Mouse (Mus musculus) frontal cortex, postnatal 14 days (tissue): ENCODE data around the gene Klhdc8b.

ENCODE experiments used
- DNase-seq, 2 experiments: peaks; one replicate each; pipeline ENCODE4 v3.0.0; 2022; ENCODE audit warnings: low spot score in 2 of 2

Gene Klhdc8b

GRCm38 (mm10) chr9:108461181-108461631 lies at the start of gene Klhdc8b:
Gene Klhdc8b, minus strand, starts transcription at chr9:108461581.
- no peak for DNase-seq

- DNase-seq = no peak
Measured at GRCm38 (mm10) chr9:108508776-108509175, 47.4 kb upstream of the Klhdc8b start.

- DNase-seq = peak; percentile 91 to 94
Measured at GRCm38 (mm10) chr9:108507619-108508434, 46.4 kb upstream of the Klhdc8b start, which contains the start of gene Qars. Gene Qars, plus strand, starts transcription at chr9:108507706.

GRCm38 (mm10) chr9:108506901-108507300 lies 45.5 kb upstream of the Klhdc8b start:
- no peak for DNase-seq

- no peak for DNase-seq
Measured at GRCm38 (mm10) chr9:108499943-108500342, 38.6 kb upstream of the Klhdc8b start.

GRCm38 (mm10) chr9:108499231-108499630 lies 37.9 kb upstream of the Klhdc8b start:
- DNase-seq = no peak

- no peak for DNase-seq
Measured at GRCm38 (mm10) chr9:108494905-108495304, 33.5 kb upstream of the Klhdc8b start.

GRCm38 (mm10) chr9:108494146-108494825 lies 32.9 kb upstream of the Klhdc8b start:
- DNase-seq = no peak

GRCm38 (mm10) chr9:108493246-108493645 lies 31.9 kb upstream of the Klhdc8b start:
- no peak for DNase-seq

- DNase-seq = no peak
Measured at GRCm38 (mm10) chr9:108492043-108492750, 30.8 kb upstream of the Klhdc8b start.

- DNase-seq = no peak
Measured at GRCm38 (mm10) chr9:108491286-108491580, 29.9 kb upstream of the Klhdc8b start.

- peak; percentile 91 to 92 for DNase-seq
Measured at GRCm38 (mm10) chr9:108490559-108491285, 29.3 kb upstream of the Klhdc8b start, which contains the start of gene Usp19. Gene Usp19, plus strand, starts transcription at chr9:108490602.

GRCm38 (mm10) chr9:108489702-108490558 lies 28.5 kb upstream of the Klhdc8b start:
- DNase-seq = peak in 1 of 2 experiments; percentile 36

- no peak for DNase-seq
Measured at GRCm38 (mm10) chr9:108489215-108489614, 27.8 kb upstream of the Klhdc8b start.

- DNase-seq = no peak
Measured at GRCm38 (mm10) chr9:108488403-108488802, 27.0 kb upstream of the Klhdc8b start.

- DNase-seq = no peak
Measured at GRCm38 (mm10) chr9:108486973-108487530, 25.7 kb upstream of the Klhdc8b start.

- DNase-seq = no peak
Measured at GRCm38 (mm10) chr9:108485301-108485875, 24.0 kb upstream of the Klhdc8b start.

- DNase-seq = no peak
Measured at GRCm38 (mm10) chr9:108484021-108484420, 22.6 kb upstream of the Klhdc8b start.

- no peak for DNase-seq
Measured at GRCm38 (mm10) chr9:108483051-108483790, 21.8 kb upstream of the Klhdc8b start.
